In the genomic region with DNA sequence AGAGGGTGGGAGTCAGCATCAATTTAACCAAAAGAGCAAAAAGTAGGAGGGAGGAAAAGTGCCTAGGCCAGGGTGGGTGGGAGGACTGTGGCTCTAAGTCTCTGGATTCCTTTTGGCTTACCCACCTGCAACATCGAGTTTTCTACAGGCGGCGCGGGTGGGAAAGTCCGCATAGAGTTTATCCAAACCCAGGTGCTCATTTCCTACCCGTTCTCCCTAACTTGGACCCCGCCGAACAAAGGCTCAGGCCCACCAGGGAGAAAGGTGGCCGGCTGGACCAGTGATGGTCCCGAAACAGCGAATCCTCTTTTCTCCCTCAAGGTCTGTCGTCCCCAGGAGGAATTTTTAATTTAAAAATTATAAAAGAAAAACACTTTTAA, we compare ENCODE assay signal across 9 mouse cellular contexts. TPM values are rescaled to one million over a fixed set of nuclear protein-coding genes. Genes with fewer than 3 reads are reported as not detected.
A peak's percentile ranks its signal among the peaks of the same experiment; 100 is the strongest.
DNase-seq lines count a peak whose midpoint lies in the region; ATAC-seq lines count a peak whose summit lies in the region.
"Had no signal": no experiment of that assay in that cellular context is flagged by ENCODE, and none has a peak within 500 bp of the region (broad histone marks: within the 10 kb centered on the region; RNA-seq: fewer than 3 reads in every experiment).

No protein-coding gene starts in this region.

- WGBS in embryonic facial prominence, embryonic 10.5 days = 1% methylated on average over 12 of the region's 12 CpGs
- WGBS in hindbrain, embryonic 11.5 days = 1% methylated on average over 12 of the region's 12 CpGs
- whole genome bisulfite sequencing in midbrain, embryonic 10.5 days = 0% methylated on average over 12 of the region's 12 CpGs

- peaks cover 58% of the 10 kb centered on the region for H3K4me1 ChIP-seq in embryonic facial prominence, embryonic 10.5 days
- H3K4me1 ChIP-seq in hindbrain, embryonic 11.5 days (replicated peaks; ENCODE audit: control insufficient read depth, insufficient read depth, low read length) = peaks cover 10% of the 10 kb centered on the region
- H3K4me1 ChIP-seq in midbrain, embryonic 10.5 days = peaks cover 52% of the 10 kb centered on the region

- no peaks in the 10 kb centered on the region for H3K9me3 ChIP-seq in embryonic facial prominence, embryonic 10.5 days
- H3K9me3 ChIP-seq in hindbrain, embryonic 11.5 days (ENCODE audit: control insufficient read depth, low read length) = no peaks in the 10 kb centered on the region
- no peaks in the 10 kb centered on the region for H3K9me3 ChIP-seq in midbrain, embryonic 10.5 days (replicated peaks)

- H3K4me2 ChIP-seq in hindbrain, embryonic 11.5 days (replicated peaks; ENCODE audit: low read depth, low read length) = peak overlapping the region; percentile 59

- H3K4me3 ChIP-seq in embryonic facial prominence, embryonic 10.5 days = peak overlapping the region; percentile 57
- H3K4me3 ChIP-seq in hindbrain, embryonic 11.5 days (ENCODE audit: low read depth, low read length) = peak overlapping the region; percentile 35
- peak overlapping the region; percentile 54 for H3K4me3 ChIP-seq in midbrain, embryonic 10.5 days

- H3K36me3 ChIP-seq in embryonic facial prominence, embryonic 10.5 days (replicated peaks) = no peaks in the 10 kb centered on the region
- H3K36me3 ChIP-seq in hindbrain, embryonic 11.5 days (ENCODE audit: control insufficient read depth, insufficient read depth, low read length) = no peaks in the 10 kb centered on the region
- no peaks in the 10 kb centered on the region for H3K36me3 ChIP-seq in midbrain, embryonic 10.5 days

- H3K9ac ChIP-seq in hindbrain, embryonic 11.5 days (ENCODE audit: low read depth, low read length) = no peak overlapping the region; the same call in 1 of the 2 replicates

- peak; percentile 9 for DNase-seq in kidney, adult 9 months
- no peak for DNase-seq in kidney, adult 11 months
- DNase-seq in embryonic facial prominence, embryonic 10.5 days (ENCODE audit: low spot score) = peak; percentile 54
- DNase-seq in hindbrain, embryonic 11.5 days (ENCODE audit: low spot score) = peak; percentile 57
- peak; percentile 56 for DNase-seq in midbrain, embryonic 10.5 days (ENCODE audit: low spot score)
- no peak for DNase-seq in urinary bladder, postnatal 36 days (ENCODE audit: low spot score in 2 of 2)
- no peak for DNase-seq in ovary, adult 18-20 months (ENCODE audit: low spot score)
- DNase-seq in layer of hippocampus, adult 18-20 months (ENCODE audit: low spot score in 2 of 2) = no peak

- H3K27ac ChIP-seq in embryonic facial prominence, embryonic 10.5 days (replicated peaks) = peak overlapping the region; percentile 76
- H3K27ac ChIP-seq in hindbrain, embryonic 11.5 days (ENCODE audit: low read depth, low read length) = no peak overlapping the region
- no peak overlapping the region; the same call in 1 of the 2 replicates for H3K27ac ChIP-seq in midbrain, embryonic 10.5 days (replicated peaks)

- 0 out of 2 replicates have a peak, but pooled peaks have one; percentile 10 for ATAC-seq in hindbrain, embryonic 11.5 days (ENCODE audit: low FRiP score)

- H3K27me3 ChIP-seq in embryonic facial prominence, embryonic 10.5 days (replicated peaks; ENCODE audit: low read depth, poor library complexity, severe bottlenecking) = peaks cover 93% of the 10 kb centered on the region
- H3K27me3 ChIP-seq in hindbrain, embryonic 11.5 days (ENCODE audit: control insufficient read depth, insufficient read depth, low read length) = peaks cover 79% of the 10 kb centered on the region
- peaks cover 99% of the 10 kb centered on the region for H3K27me3 ChIP-seq in midbrain, embryonic 10.5 days (ENCODE audit: low read depth, poor library complexity, severe bottlenecking)

RNA-seq across cellular contexts. Expression of a gene that starts 1.9 kb away (rescaled TPM):
- polyA plus RNA-seq in embryonic facial prominence, embryonic 10.5 days (2016; fragmentation: Nextera tagmentation; extraction: Ambion mirVana) = 18.7 and 20.4 TPM in 2 replicates
- polyA plus RNA-seq in hindbrain, embryonic 11.5 days (2014; fragmentation: Nextera tagmentation; extraction: Ambion mirVana) = 15.3 and 23.5 TPM in 2 replicates
- 5.0 and 5.8 TPM in 2 replicates for polyA plus RNA-seq in midbrain, embryonic 10.5 days (2016; fragmentation: Nextera tagmentation; extraction: Ambion mirVana)
- not detected for total RNA-seq in layer of hippocampus, adult 18-20 months (2021)
- polyA plus RNA-seq: gonadal fat pad, adult 2 months had no signal

RNA-seq across cellular contexts. Expression of a gene that starts 28.3 kb away (rescaled TPM):
- polyA plus RNA-seq in embryonic facial prominence, embryonic 10.5 days (2016; fragmentation: Nextera tagmentation; extraction: Ambion mirVana) = 156 and 159 TPM in 2 replicates
- 131 TPM in 2 replicates for polyA plus RNA-seq in hindbrain, embryonic 11.5 days (2014; fragmentation: Nextera tagmentation; extraction: Ambion mirVana)
- polyA plus RNA-seq in midbrain, embryonic 10.5 days (2016; fragmentation: Nextera tagmentation; extraction: Ambion mirVana) = 151 and 157 TPM in 2 replicates
- total RNA-seq in layer of hippocampus, adult 18-20 months (2021) = 10 to 100 TPM; 41.8 to 43.7 TPM

Comparison
In these comparisons a context has a peak if more than half of its experiments do, and no peak if none do; other contexts are left out.
1. DNase-seq: peak in kidney, adult 9 months (single experiment), embryonic facial prominence, embryonic 10.5 days (single experiment), hindbrain, embryonic 11.5 days (single experiment) and midbrain, embryonic 10.5 days (single experiment); none in kidney, adult 11 months (single experiment), urinary bladder, postnatal 36 days (0 of 2), ovary, adult 18-20 months (single experiment) and layer of hippocampus, adult 18-20 months (0 of 2).
2. Peak in every context shown above with its lines, with median percentiles within 50 percentile points of each other: H3K4me3 ChIP-seq.